8 mouse cellular contexts compared by ENCODE assay signal in the genomic region with DNA sequence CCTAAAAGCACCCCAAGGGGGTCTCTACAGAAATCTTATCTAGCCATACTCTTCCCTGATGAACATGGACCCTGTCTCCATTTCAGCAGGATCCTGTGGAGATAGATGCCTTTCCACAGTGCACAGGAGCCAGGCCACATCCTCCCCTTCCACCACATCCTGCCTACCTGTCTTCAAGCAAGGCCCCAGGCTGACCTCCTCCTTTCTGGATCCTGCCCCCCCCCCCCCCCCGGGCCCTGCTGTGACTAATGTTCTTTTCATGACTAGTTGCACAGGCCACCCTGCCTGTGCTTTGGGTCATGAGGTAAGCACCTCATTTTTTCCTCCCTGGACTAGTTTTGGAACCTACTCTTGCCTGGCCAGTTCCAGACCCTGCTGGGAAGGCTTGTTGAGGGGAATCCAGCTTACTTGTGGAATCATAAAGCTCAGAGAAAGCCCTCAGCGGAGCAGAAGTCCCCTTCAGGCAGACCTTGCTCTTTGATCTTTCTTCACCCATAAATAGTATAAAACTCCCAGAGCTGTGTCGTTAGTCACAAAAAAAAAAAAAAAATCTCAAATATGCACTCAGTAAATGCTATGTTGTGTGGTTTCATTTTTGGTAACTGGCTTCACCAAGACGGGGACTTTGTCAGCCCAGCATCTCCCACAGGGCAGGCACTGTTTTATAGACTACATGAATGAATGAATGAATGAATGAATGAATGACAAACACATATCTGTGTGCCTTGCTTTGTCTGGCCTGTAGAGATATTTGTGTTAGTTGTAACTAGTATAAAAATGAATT. TPM values are rescaled to one million over a fixed set of nuclear protein-coding genes. Genes with fewer than 3 reads are reported as not detected.
DNase-seq lines count a peak whose midpoint lies in the region; ATAC-seq and TF ChIP-seq lines count a peak whose summit lies in the region.

No protein-coding gene starts in this region.

- no peak overlapping the region for H3K4me3 ChIP-seq in cerebellum, adult 2 months (replicated peaks; ENCODE audit: insufficient read depth, low read depth, low read length)
- H3K4me3 ChIP-seq in spleen, adult 2 months (ENCODE audit: extremely low read depth, insufficient read depth, insufficient read length): no peak overlapping the region
- H3K4me3 ChIP-seq in limb, embryonic 15.5 days: peak overlapping the region; percentile 80; the same call in 1 of the 2 replicates
- no peak overlapping the region for H3K4me3 ChIP-seq in stomach, postnatal 0 days (ENCODE audit: low read depth, low read length)

- no peak overlapping the region for H3K9ac ChIP-seq in limb, embryonic 15.5 days
- H3K9ac ChIP-seq in stomach, postnatal 0 days (ENCODE audit: low read length): no peak overlapping the region

- TF ChIP-seq CTCF in cerebellum, adult 2 months (IDR thresholded peaks at IDR 0.05; ENCODE audit: borderline replicate concordance, insufficient read depth, low read depth, low read length): no peak
- no peak for TF ChIP-seq CTCF in spleen, adult 2 months (IDR thresholded peaks at IDR 0.05; ENCODE audit: extremely low read depth, insufficient read depth, insufficient read length, insufficient replicate concordance)
- no peak for TF ChIP-seq CTCF in stomach, postnatal 0 days (IDR thresholded peaks at IDR 0.05; ENCODE audit: low read depth)

- H3K27ac ChIP-seq in cerebellum, adult 2 months (ENCODE audit: insufficient read depth, low read length): no peak overlapping the region
- peak overlapping the region; percentile 77 for H3K27ac ChIP-seq in spleen, adult 2 months (ENCODE audit: insufficient read depth, low read length)
- H3K27ac ChIP-seq in limb, embryonic 15.5 days: no peak overlapping the region
- H3K27ac ChIP-seq in stomach, postnatal 0 days (replicated peaks): no peak overlapping the region

- TF ChIP-seq EP300 in stomach, postnatal 0 days (optimal IDR thresholded peaks at IDR 0.05): no peak

- peak; percentile 66 for DNase-seq in cerebellum, adult 9-10 months
- no peak for DNase-seq in cerebellum, adult 2 months
- no peak for DNase-seq in spleen, adult 2 months (ENCODE audit: low read depth in 1 of 2, low spot score in 2 of 2)
- DNase-seq in spleen, postnatal 36 days (ENCODE audit: low spot score in 2 of 2): no peak
- no peak for DNase-seq in stomach, postnatal 0 days (ENCODE audit: low spot score)
- DNase-seq in spleen, adult 12 weeks (ENCODE audit: low spot score): no peak
- no peak for DNase-seq in right cerebral cortex, adult 18-20 months

- H3K27me3 ChIP-seq in cerebellum, adult 2 months (ENCODE audit: control insufficient read depth, insufficient read depth, low read length): no peaks in the 10 kb centered on the region
- no peaks in the 10 kb centered on the region for H3K27me3 ChIP-seq in spleen, adult 2 months (ENCODE audit: control insufficient read depth, insufficient read depth, low read length)
- H3K27me3 ChIP-seq in limb, embryonic 15.5 days: peaks cover 9% of the 10 kb centered on the region
- no peaks in the 10 kb centered on the region for H3K27me3 ChIP-seq in stomach, postnatal 0 days (ENCODE audit: control insufficient read depth, insufficient read depth, low read length)

- H3K36me3 ChIP-seq in spleen, adult 2 months (ENCODE audit: control insufficient read depth, insufficient read depth, low read length): no peaks in the 10 kb centered on the region
- H3K36me3 ChIP-seq in limb, embryonic 15.5 days: no peaks in the 10 kb centered on the region
- H3K36me3 ChIP-seq in stomach, postnatal 0 days (ENCODE audit: control insufficient read depth, insufficient read depth, low read length): no peaks in the 10 kb centered on the region

- WGBS in cerebellum, adult 2 months: 59% methylated on average over 4 of the region's 4 CpGs
- 16% methylated on average over 4 of the region's 4 CpGs for WGBS in spleen, adult 2 months
- WGBS in limb, embryonic 15.5 days: 22% methylated on average over 4 of the region's 4 CpGs
- WGBS in stomach, postnatal 0 days: 36% methylated on average over 4 of the region's 4 CpGs

- ATAC-seq in limb, embryonic 15.5 days (ENCODE audit: insufficient number of reproducible peaks, low FRiP score, low TSS enrichment, low read depth): no peak
- no peak for ATAC-seq in stomach, postnatal 0 days (ENCODE audit: low FRiP score, low TSS enrichment)

- H3K9me3 ChIP-seq in limb, embryonic 15.5 days: no peaks in the 10 kb centered on the region
- H3K9me3 ChIP-seq in stomach, postnatal 0 days (ENCODE audit: control insufficient read depth, low read length): no peaks in the 10 kb centered on the region

- peaks cover 27% of the 10 kb centered on the region for H3K4me1 ChIP-seq in cerebellum, adult 2 months (ENCODE audit: control insufficient read depth, insufficient read depth, low read length)
- peaks cover 63% of the 10 kb centered on the region for H3K4me1 ChIP-seq in spleen, adult 2 months (ENCODE audit: control insufficient read depth, insufficient read depth, insufficient read length)
- H3K4me1 ChIP-seq in limb, embryonic 15.5 days: peaks cover 39% of the 10 kb centered on the region
- no peaks in the 10 kb centered on the region for H3K4me1 ChIP-seq in stomach, postnatal 0 days (replicated peaks; ENCODE audit: control insufficient read depth, insufficient read depth)

- TF ChIP-seq POLR2A in cerebellum, adult 2 months (IDR thresholded peaks at IDR 0.05; ENCODE audit: borderline replicate concordance, insufficient read depth, low read length): no peak
- no peak for TF ChIP-seq POLR2A in spleen, adult 2 months (IDR thresholded peaks at IDR 0.05; ENCODE audit: low read depth, low read length)

- H3K4me2 ChIP-seq in limb, embryonic 15.5 days: peak overlapping the region; percentile 84
- H3K4me2 ChIP-seq in stomach, postnatal 0 days (replicated peaks; ENCODE audit: low read depth): peak overlapping the region; percentile 75; the same call in 1 of the 2 replicates

RNA-seq across cellular contexts. Expression of a gene that starts 1.3 kb away (rescaled TPM):
- 30.3 and 35.2 TPM in 2 replicates for polyA plus RNA-seq in cerebellum, adult 2 months (2012; rRNA removed)
- 102 and 108 TPM in 2 replicates for polyA plus RNA-seq in spleen, adult 2 months (2012; rRNA removed)
- 51.2 and 54.7 TPM in 2 replicates for polyA plus RNA-seq in limb, embryonic 15.5 days (2015; fragmentation: Nextera tagmentation; extraction: Ambion mirVana)
- polyA plus RNA-seq in stomach, postnatal 0 days (2015; fragmentation: Nextera tagmentation; extraction: Ambion mirVana): 29.2 and 30.2 TPM in 2 replicates

RNA-seq across cellular contexts. Expression of a gene that starts 19.6 kb away (rescaled TPM):
- 1.3 and 1.9 TPM in 2 replicates for polyA plus RNA-seq in cerebellum, adult 2 months (2012; rRNA removed)
- 0.25 and 0.46 TPM in 2 replicates for polyA plus RNA-seq in spleen, adult 2 months (2012; rRNA removed)
- polyA plus RNA-seq in limb, embryonic 15.5 days (2015; fragmentation: Nextera tagmentation; extraction: Ambion mirVana): 2.6 and 3.6 TPM in 2 replicates
- polyA plus RNA-seq in stomach, postnatal 0 days (2015; fragmentation: Nextera tagmentation; extraction: Ambion mirVana): 1.7 and 2.0 TPM in 2 replicates

RNA-seq across cellular contexts. Expression of a gene that starts 22.9 kb away (rescaled TPM):
- 0.51 and 0.52 TPM in 2 replicates for polyA plus RNA-seq in cerebellum, adult 2 months (2012; rRNA removed)
- polyA plus RNA-seq in spleen, adult 2 months (2012; rRNA removed): 1.5 and 2.6 TPM in 2 replicates
- 1.5 and 1.6 TPM in 2 replicates for polyA plus RNA-seq in limb, embryonic 15.5 days (2015; fragmentation: Nextera tagmentation; extraction: Ambion mirVana)
- polyA plus RNA-seq in stomach, postnatal 0 days (2015; fragmentation: Nextera tagmentation; extraction: Ambion mirVana): 1.9 and 2.2 TPM in 2 replicates

RNA-seq across cellular contexts. Expression of a gene that starts 50.9 kb away (rescaled TPM):
- 48.2 and 50.8 TPM in 2 replicates for polyA plus RNA-seq in cerebellum, adult 2 months (2012; rRNA removed)
- polyA plus RNA-seq in spleen, adult 2 months (2012; rRNA removed): 29.8 and 36.5 TPM in 2 replicates
- 28.3 and 28.7 TPM in 2 replicates for polyA plus RNA-seq in limb, embryonic 15.5 days (2015; fragmentation: Nextera tagmentation; extraction: Ambion mirVana)
- 12.4 and 12.9 TPM in 2 replicates for polyA plus RNA-seq in stomach, postnatal 0 days (2015; fragmentation: Nextera tagmentation; extraction: Ambion mirVana)
